Mouse (Mus musculus) liver, adult 2 months (tissue): ENCODE measurements at regions not wholly inside any gene's neighbourhood (a gene's known extent, or its start where the extent isn't known, plus 50 kb on each side); places are given as distances from the start of the nearest gene placed in this dataset.

Experiments used
- DNase-seq: peaks from one replicate; pipeline ENCODE4 v3.0.0-alpha.2; 2011; ENCODE audit warnings: low read depth, low spot score; ENCODE audit errors: extremely low read depth
- H3K27ac ChIP-seq: fragments of 200-500 bp; replicated peaks from 2 replicates; pipeline ENCODE4 v1.5.1; 2012; ENCODE audit warnings: low read depth, mild to moderate bottlenecking, control low read depth, inconsistent platforms, low read length; ENCODE audit not compliant: insufficient read depth
- H3K27me3 ChIP-seq: fragments of 200-500 bp; 2 replicates; pipeline ENCODE4 v1.6.1; 2012; ENCODE audit warnings: mild to moderate bottlenecking, moderate library complexity, low read length, inconsistent platforms; ENCODE audit not compliant: control insufficient read depth, insufficient read depth
- H3K36me3 ChIP-seq: fragments of 200-500 bp; 2 replicates; pipeline ENCODE4 v1.6.1; 2012; ENCODE audit warnings: low read length, inconsistent platforms; ENCODE audit not compliant: control insufficient read depth, insufficient read depth
- H3K4me1 ChIP-seq: fragments of 200-500 bp; 2 replicates; pipeline ENCODE4 v1.6.1; 2011; ENCODE audit warnings: low read length; ENCODE audit not compliant: control insufficient read depth, insufficient read depth
- H3K4me3 ChIP-seq: fragments of 200-500 bp; 2 replicates; pipeline ENCODE4 v1.5.1; 2011; ENCODE audit warnings: low read depth, mild to moderate bottlenecking, control low read depth, low read length, moderate library complexity; ENCODE audit not compliant: insufficient read depth
- H3K79me2 ChIP-seq: fragments of 200-500 bp; 2 replicates; pipeline ENCODE4 v1.6.1; 2012; ENCODE audit warnings: inconsistent platforms, mild to moderate bottlenecking, low read length, moderate library complexity; ENCODE audit not compliant: control insufficient read depth, insufficient read depth
- H3K9ac ChIP-seq: fragments of 200-500 bp; 2 replicates; pipeline ENCODE4 v1.6.1; 2012; ENCODE audit warnings: low read depth, mild to moderate bottlenecking, control low read depth, inconsistent platforms, low read length
- CTCF ChIP-seq: fragments of 200-500 bp; IDR thresholded peaks from 2 replicates; pipeline ENCODE4 v1.5.1; 2011; ENCODE audit warnings: low read depth, low read length, control low read depth
- POLR2A ChIP-seq: fragments of 200-500 bp; IDR thresholded peaks from 2 replicates; pipeline ENCODE4 v1.6.1; 2011; ENCODE audit warnings: low read length, control low read depth; ENCODE audit not compliant: insufficient read depth; ENCODE audit errors: extremely low read depth
- WGBS: fragments of 180-500 bp; shearing (Covaris S2); methylation state at CpG from one replicate; pipeline ENCODE4 v1.1.7; 2018; 5-methylcytosine and 5-hydroxymethylcytosine counted together

GRCm38 (mm10) chr9:61711296-61711695, 203.0 kb downstream of the Rplp1 start:
- Histone ChIP-seq H3K4me1 (no peaks in the 10 kb centered on the region), H3K4me3 (no peak overlapping the region), H3K27ac (no peak overlapping the region), H3K27me3 (no peaks in the 10 kb centered on the region), H3K9ac (no peak overlapping the region), H3K36me3 (no peaks in the 10 kb centered on the region), H3K79me2 (no peaks in the 10 kb centered on the region)
- no peak for TF ChIP-seq CTCF
- no peak for TF ChIP-seq POLR2A
- 81% methylated on average over 7 of the region's 7 CpGs for WGBS
- DNase-seq = no peak

GRCm38 (mm10) chr9:61707875-61708274, 206.5 kb downstream of the Rplp1 start:
- TF ChIP-seq CTCF (no peak), POLR2A (no peak)
- no peak for DNase-seq
- no peak overlapping the region for H3K9ac ChIP-seq
- H3K27ac ChIP-seq = no peak overlapping the region
- H3K4me3 ChIP-seq = no peak overlapping the region
- H3K27me3 ChIP-seq = no peaks in the 10 kb centered on the region
- H3K36me3 ChIP-seq = no peaks in the 10 kb centered on the region
- H3K4me1 ChIP-seq = no peaks in the 10 kb centered on the region
- WGBS = 79% methylated on average over 7 of the region's 7 CpGs
- H3K79me2 ChIP-seq = no peaks in the 10 kb centered on the region

GRCm38 (mm10) chr9:61707296-61707695, 207.0 kb downstream of the Rplp1 start:
- DNase-seq = no peak
- TF ChIP-seq POLR2A (no peak), CTCF (no peak)
- Histone ChIP-seq H3K4me3 (no peak overlapping the region), H3K27ac (no peak overlapping the region), H3K79me2 (no peaks in the 10 kb centered on the region), H3K9ac (no peak overlapping the region), H3K4me1 (no peaks in the 10 kb centered on the region), H3K36me3 (no peaks in the 10 kb centered on the region), H3K27me3 (no peaks in the 10 kb centered on the region)
- WGBS = 86% methylated on average over 2 of the region's 2 CpGs

- Histone ChIP-seq H3K36me3 (no peaks in the 10 kb centered on the region), H3K4me1 (no peaks in the 10 kb centered on the region), H3K9ac (no peak overlapping the region), H3K27me3 (no peaks in the 10 kb centered on the region), H3K27ac (no peak overlapping the region), H3K4me3 (no peak overlapping the region), H3K79me2 (no peaks in the 10 kb centered on the region)
- no peak for DNase-seq
- WGBS = 72% methylated on average over 6 of the region's 6 CpGs
- no peak for TF ChIP-seq POLR2A
- no peak for TF ChIP-seq CTCF
Observed at GRCm38 (mm10) chr9:61706263-61706755, 208.0 kb downstream of the Rplp1 start.

GRCm38 (mm10) chr9:61705586-61706233, 208.6 kb downstream of the Rplp1 start:
- no peak for TF ChIP-seq CTCF
- TF ChIP-seq POLR2A = no peak

GRCm38 (mm10) chr9:61703301-61703700, 211.0 kb downstream of the Rplp1 start:
- Histone ChIP-seq H3K4me3 (no peak overlapping the region), H3K27me3 (no peaks in the 10 kb centered on the region), H3K79me2 (no peaks in the 10 kb centered on the region), H3K4me1 (no peaks in the 10 kb centered on the region), H3K27ac (no peak overlapping the region), H3K36me3 (no peaks in the 10 kb centered on the region), H3K9ac (no peak overlapping the region)
- DNase-seq = no peak
- WGBS = 82% methylated on average over 11 of the region's 11 CpGs
- TF ChIP-seq CTCF (no peak), POLR2A (no peak)

More at GRCm38 (mm10) chr9:61705586-61706233, 208.6 kb downstream of the Rplp1 start:
- whole genome bisulfite sequencing = 72% methylated on average over 5 of the region's 5 CpGs
- H3K36me3 ChIP-seq = no peaks in the 10 kb centered on the region
- no peak overlapping the region for H3K27ac ChIP-seq
- H3K79me2 ChIP-seq = no peaks in the 10 kb centered on the region
- no peak overlapping the region for H3K4me3 ChIP-seq
- DNase-seq = no peak
- no peak overlapping the region for H3K9ac ChIP-seq
- no peaks in the 10 kb centered on the region for H3K27me3 ChIP-seq
- no peaks in the 10 kb centered on the region for H3K4me1 ChIP-seq
